11 mouse cellular contexts compared by ENCODE assay signal in the genomic region with DNA sequence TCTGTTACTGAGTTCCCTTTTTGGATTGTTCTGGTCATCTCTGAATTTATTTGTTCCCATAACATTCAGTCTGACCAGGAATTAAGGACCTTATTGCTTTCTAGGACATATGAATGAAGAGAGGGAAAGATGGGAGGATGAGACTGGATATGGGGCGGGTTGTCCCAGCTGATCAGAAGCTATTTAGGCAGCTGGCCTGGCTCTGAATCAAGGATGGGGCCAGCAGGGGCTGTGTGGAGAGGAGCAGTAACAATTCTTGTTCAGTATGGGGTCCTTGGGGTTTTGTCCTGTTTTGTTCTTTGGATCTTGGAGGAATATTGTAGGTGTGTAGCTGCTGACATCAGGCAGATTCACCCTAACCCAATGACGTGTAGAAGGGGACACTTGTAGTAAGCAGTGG. TPM values are rescaled to one million over a fixed set of nuclear protein-coding genes. Genes with fewer than 3 reads are reported as not detected.
DNase-seq lines count a peak whose midpoint lies in the region; ATAC-seq lines count a peak whose summit lies in the region.
"Had no signal": no experiment of that assay in that cellular context is flagged by ENCODE, and none has a peak within 500 bp of the region (broad histone marks: within the 10 kb centered on the region; RNA-seq: fewer than 3 reads in every experiment).

No protein-coding gene starts in this region.

- H3K4me1 ChIP-seq in lung, embryonic 15.5 days = peaks cover 67% of the 10 kb centered on the region
- peaks cover 76% of the 10 kb centered on the region for H3K4me1 ChIP-seq in limb, embryonic 13.5 days
- peaks cover 14% of the 10 kb centered on the region; the same call in 1 of the 2 replicates for H3K4me1 ChIP-seq in stomach, embryonic 14.5 days (ENCODE audit: control insufficient read depth, insufficient read depth, low read length)

- H3K9ac ChIP-seq in lung, embryonic 15.5 days = no peak overlapping the region
- H3K9ac ChIP-seq in limb, embryonic 13.5 days = no peak overlapping the region
- H3K9ac ChIP-seq in stomach, embryonic 14.5 days (replicated peaks; ENCODE audit: low read depth, low read length) = no peak overlapping the region

- DNase-seq in gastrocnemius, postnatal 14 days = peak; percentile 31
- DNase-seq in gastrocnemius, postnatal 36 days = no peak
- DNase-seq in lung, adult 18-20 months = no peak
- DNase-seq in urinary bladder, postnatal 14 days (ENCODE audit: low spot score) = no peak
- DNase-seq: kidney, adult 18-20 months; layer of hippocampus, postnatal 36 days had no signal

- intact Hi-C loops in gastrocnemius, postnatal 14 days (cut with DNase I; ENCODE audit: low total_unique reads) = loop anchor here (10.0 kb wide), 2 partner anchors 100 to 170 kb away; no protein-coding TSS in a partner anchor
- intact Hi-C loops in gastrocnemius, postnatal 36 days (cut with DNase I) = loop anchor here (10.0 kb wide), 1 partner anchor 310 kb away; no protein-coding TSS in a partner anchor

- H3K9me3 ChIP-seq in lung, embryonic 15.5 days = no peaks in the 10 kb centered on the region
- no peaks in the 10 kb centered on the region for H3K9me3 ChIP-seq in limb, embryonic 13.5 days
- no peaks in the 10 kb centered on the region for H3K9me3 ChIP-seq in stomach, embryonic 14.5 days (ENCODE audit: control insufficient read depth, low read depth, low read length)

- H3K27me3 ChIP-seq in lung, embryonic 15.5 days = no peaks in the 10 kb centered on the region
- H3K27me3 ChIP-seq in limb, embryonic 13.5 days = no peaks in the 10 kb centered on the region
- no peaks in the 10 kb centered on the region for H3K27me3 ChIP-seq in stomach, embryonic 14.5 days (ENCODE audit: control insufficient read depth, insufficient read depth, low read length)

- no peak overlapping the region for H3K27ac ChIP-seq in lung, embryonic 15.5 days
- no peak overlapping the region for H3K27ac ChIP-seq in limb, embryonic 13.5 days
- no peak overlapping the region for H3K27ac ChIP-seq in stomach, embryonic 14.5 days (ENCODE audit: low read length)

- H3K4me2 ChIP-seq in lung, embryonic 15.5 days = peak overlapping the region; percentile 97; the same call in 1 of the 2 replicates
- peak overlapping the region; percentile 81 for H3K4me2 ChIP-seq in limb, embryonic 13.5 days (replicated peaks)
- 0 out of 2 replicates have a peak overlapping the region, but pooled peaks have one; percentile 10 for H3K4me2 ChIP-seq in stomach, embryonic 14.5 days (replicated peaks; ENCODE audit: low read depth, low read length)

- H3K36me3 ChIP-seq in lung, embryonic 15.5 days = no peaks in the 10 kb centered on the region
- peaks cover 7% of the 10 kb centered on the region; the same call in 1 of the 2 replicates for H3K36me3 ChIP-seq in limb, embryonic 13.5 days
- no peaks in the 10 kb centered on the region for H3K36me3 ChIP-seq in stomach, embryonic 14.5 days (ENCODE audit: control insufficient read depth, insufficient read depth, low read length)

- ATAC-seq in lung, embryonic 15.5 days (ENCODE audit: borderline replicate concordance, extremely low read depth, low FRiP score, low TSS enrichment) = no peak
- ATAC-seq in limb, embryonic 13.5 days (ENCODE audit: low FRiP score, low read depth) = no peak
- no peak for ATAC-seq in stomach, embryonic 14.5 days (ENCODE audit: insufficient number of reproducible peaks, insufficient read depth, low FRiP score, low read depth)
- no peak for ATAC-seq in megakaryocyte progenitor cell, adult 5-6 weeks (replicated peaks; ENCODE audit: poor library complexity)
- ATAC-seq: CD4-positive, CD25-positive, alpha-beta regulatory T cell, adult 4 months had no signal

- 62% methylated on average over 2 of the region's 2 CpGs for WGBS in lung, embryonic 15.5 days
- 71% methylated on average over 2 of the region's 2 CpGs for WGBS in limb, embryonic 13.5 days
- WGBS in stomach, embryonic 14.5 days = 77% methylated on average over 2 of the region's 2 CpGs

- no peak overlapping the region for H3K4me3 ChIP-seq in lung, embryonic 15.5 days
- H3K4me3 ChIP-seq in limb, embryonic 13.5 days = peak overlapping the region; percentile 75
- no peak overlapping the region for H3K4me3 ChIP-seq in stomach, embryonic 14.5 days (ENCODE audit: low read depth, low read length)

RNA-seq across cellular contexts. Expression of a gene that starts 3.7 kb away (rescaled TPM):
- 10 to 100 TPM; 43.5 to 72.8 TPM for total RNA-seq in gastrocnemius, postnatal 14 days (2021)
- 10 to 100 TPM; 78.3 to 94.2 TPM for total RNA-seq in gastrocnemius, postnatal 36 days (2021)
- polyA plus RNA-seq in lung, embryonic 15.5 days (2015; fragmentation: Nextera tagmentation; extraction: Ambion mirVana) = 10.6 and 10.9 TPM in 2 replicates
- 22.8 and 23.0 TPM in 2 replicates for polyA plus RNA-seq in limb, embryonic 13.5 days (2015; fragmentation: Nextera tagmentation; extraction: Ambion mirVana)
- polyA plus RNA-seq in stomach, embryonic 14.5 days (2014; fragmentation: Nextera tagmentation; extraction: Ambion mirVana) = 10.1 and 11.5 TPM in 2 replicates
- total RNA-seq in megakaryocyte progenitor cell, adult 5-6 weeks (2015) = 4.4 and 4.8 TPM in 2 replicates
- total RNA-seq in megakaryocyte progenitor cell, adult 5-6 weeks (2017) = 7.3 and 10.5 TPM in 2 replicates

Comparison
In these comparisons a context has a peak if more than half of its experiments do, and no peak if none do; other contexts are left out.
1. H3K4me2 ChIP-seq: peak in every context shown above with its lines; median percentile 97 in lung, embryonic 15.5 days; 81 in limb, embryonic 13.5 days; 10 in stomach, embryonic 14.5 days.